Mouse (Mus musculus) testis, adult 2 months (tissue): ENCODE data around the gene Tmem29.

ENCODE experiments used
- CTCF ChIP-seq: fragments of 200-500 bp; IDR thresholded peaks from 2 replicates; pipeline ENCODE4 v1.5.1; 2012; ENCODE audit warnings: low read depth, mild to moderate bottlenecking, inconsistent platforms, low read length, moderate library complexity; ENCODE audit not compliant: control insufficient read depth, insufficient read depth, insufficient replicate concordance
- POLR2A ChIP-seq: fragments of 200-500 bp; IDR thresholded peaks from 2 replicates; pipeline ENCODE4 v1.6.1; 2012; ENCODE audit warnings: low read depth, mild to moderate bottlenecking, inconsistent platforms, low read length, moderate library complexity; ENCODE audit not compliant: control insufficient read depth

- peak; percentile 33; the same call in 1 of the 2 replicates for TF ChIP-seq CTCF
- TF ChIP-seq POLR2A, result no peak
Measured at GRCm38 (mm10) chrX:150477854-150478780, 19.2 kb upstream of the Tmem29 start.
